17 mouse cellular contexts compared by ENCODE assay signal in genomic region chr1:168754196-168754595, GRCm38 (mm10).
DNase-seq lines count a peak whose midpoint lies in the region; ATAC-seq and TF ChIP-seq lines count a peak whose summit lies in the region.
"Had no signal": no experiment of that assay in that cellular context is flagged by ENCODE, and none has a peak within 500 bp of the region (broad histone marks: within the 10 kb centered on the region; RNA-seq: fewer than 3 reads in every experiment).

No protein-coding gene starts in this region.

- H3K9ac ChIP-seq in midbrain, embryonic 13.5 days (replicated peaks), result no peak overlapping the region
- no peak overlapping the region for H3K9ac ChIP-seq in liver, postnatal 0 days (replicated peaks)
- H3K9ac ChIP-seq: forebrain, embryonic 15.5 days; lung, embryonic 15.5 days; midbrain, embryonic 12.5 days; neural tube, embryonic 12.5 days had no signal

- H3K4me3 ChIP-seq in midbrain, embryonic 10.5 days, result no peak overlapping the region
- H3K4me3 ChIP-seq in midbrain, embryonic 13.5 days (replicated peaks), result no peak overlapping the region
- H3K4me3 ChIP-seq in liver, postnatal 0 days (ENCODE audit: low read depth, low read length), result no peak overlapping the region
- H3K4me3 ChIP-seq: forebrain, embryonic 15.5 days; lung, embryonic 15.5 days; midbrain, embryonic 12.5 days; neural tube, embryonic 12.5 days had no signal

- TF ChIP-seq CTCF in liver, postnatal 0 days (IDR thresholded peaks at IDR 0.05; ENCODE audit: low read depth), result no peak

- H3K4me1 ChIP-seq in midbrain, embryonic 10.5 days, result no peaks in the 10 kb centered on the region
- H3K4me1 ChIP-seq in midbrain, embryonic 13.5 days (replicated peaks), result no peaks in the 10 kb centered on the region
- H3K4me1 ChIP-seq in liver, postnatal 0 days (ENCODE audit: insufficient read depth), result no peaks in the 10 kb centered on the region
- H3K4me1 ChIP-seq: forebrain, embryonic 15.5 days; lung, embryonic 15.5 days; midbrain, embryonic 12.5 days; neural tube, embryonic 12.5 days had no signal

- peak; percentile 19 for DNase-seq in midbrain, embryonic 10.5 days (ENCODE audit: low spot score)
- peak; percentile 62 for DNase-seq in forelimb bud, embryonic 11.5 days (ENCODE audit: low read depth, low spot score)
- peak; percentile 29 for DNase-seq in kidney, postnatal 14 days
- DNase-seq in yolk sac, embryonic 10.5 days (ENCODE audit: low spot score), result peak; percentile 6
- DNase-seq in heart, adult 8-10 months (ENCODE audit: low spot score), result no peak
- no peak for DNase-seq in liver, postnatal 0 days
- no peak for DNase-seq in liver
- DNase-seq: B cell, adult 2 months; heart, postnatal 14 days; right cerebral cortex, postnatal 14 days; thymus, postnatal 25 days had no signal

- no peaks in the 10 kb centered on the region for H3K27me3 ChIP-seq in midbrain, embryonic 10.5 days (ENCODE audit: low read depth, poor library complexity, severe bottlenecking)
- no peaks in the 10 kb centered on the region for H3K27me3 ChIP-seq in midbrain, embryonic 13.5 days
- H3K27me3 ChIP-seq in liver, postnatal 0 days (ENCODE audit: insufficient read depth, low read length), result no peaks in the 10 kb centered on the region
- H3K27me3 ChIP-seq: forebrain, embryonic 15.5 days; lung, embryonic 15.5 days; midbrain, embryonic 12.5 days; neural tube, embryonic 12.5 days had no signal

- WGBS in midbrain, embryonic 10.5 days, result 63% methylated on average over 7 of the region's 7 CpGs
- 78% methylated on average over 7 of the region's 7 CpGs for WGBS in midbrain, embryonic 13.5 days
- 77% methylated on average over 7 of the region's 7 CpGs for WGBS in liver, postnatal 0 days (ENCODE audit: insufficient replicate concordance)

- no peaks in the 10 kb centered on the region for H3K9me3 ChIP-seq in midbrain, embryonic 10.5 days (replicated peaks)
- no peaks in the 10 kb centered on the region for H3K9me3 ChIP-seq in midbrain, embryonic 13.5 days
- H3K9me3 ChIP-seq in liver, postnatal 0 days (ENCODE audit: low read length), result no peaks in the 10 kb centered on the region
- H3K9me3 ChIP-seq: forebrain, embryonic 15.5 days; G1E; lung, embryonic 15.5 days; midbrain, embryonic 12.5 days; neural tube, embryonic 12.5 days had no signal

- TF ChIP-seq EP300 in liver, postnatal 0 days (IDR thresholded peaks at IDR 0.05; ENCODE audit: low read depth), result no peak

- H3K27ac ChIP-seq in midbrain, embryonic 10.5 days (replicated peaks), result no peak overlapping the region
- H3K27ac ChIP-seq in midbrain, embryonic 13.5 days, result no peak overlapping the region
- H3K27ac ChIP-seq in liver, postnatal 0 days (ENCODE audit: low read depth), result no peak overlapping the region
- H3K27ac ChIP-seq: forebrain, embryonic 15.5 days; lung, embryonic 15.5 days; midbrain, embryonic 12.5 days; neural tube, embryonic 12.5 days had no signal

- H3K4me2 ChIP-seq in midbrain, embryonic 13.5 days (replicated peaks), result no peak overlapping the region
- no peak overlapping the region for H3K4me2 ChIP-seq in liver, postnatal 0 days (ENCODE audit: low read depth, low read length)
- H3K4me2 ChIP-seq: forebrain, embryonic 15.5 days; lung, embryonic 15.5 days; midbrain, embryonic 12.5 days; neural tube, embryonic 12.5 days had no signal

- no peak for ATAC-seq in midbrain, embryonic 13.5 days
- no peak for ATAC-seq in liver, postnatal 0 days
- ATAC-seq: forebrain, embryonic 15.5 days had no signal

- H3K36me3 ChIP-seq in midbrain, embryonic 10.5 days, result no peaks in the 10 kb centered on the region
- H3K36me3 ChIP-seq in midbrain, embryonic 13.5 days, result no peaks in the 10 kb centered on the region
- H3K36me3 ChIP-seq in liver, postnatal 0 days (replicated peaks; ENCODE audit: insufficient read depth, low read length), result no peaks in the 10 kb centered on the region
- H3K36me3 ChIP-seq: forebrain, embryonic 15.5 days; G1E; lung, embryonic 15.5 days; midbrain, embryonic 12.5 days; neural tube, embryonic 12.5 days had no signal

Comparison
In these comparisons a context has a peak if more than half of its experiments do, and no peak if none do; other contexts are left out.
1. DNase-seq: peak in midbrain, embryonic 10.5 days (single experiment), forelimb bud, embryonic 11.5 days (single experiment), kidney, postnatal 14 days (single experiment) and yolk sac, embryonic 10.5 days (single experiment); none in heart, adult 8-10 months (single experiment), liver, postnatal 0 days (single experiment) and liver (single experiment).